Mouse (Mus musculus) intestine, embryonic 16.5 days (tissue): ENCODE results near the gene Nckap5. TPM values are rescaled to one million over a fixed set of nuclear protein-coding genes. Genes with fewer than 3 reads are reported as not detected.

Source experiments
- ATAC-seq: fragments of 200-750 bp; cut with Nextera tagmentation; 2 replicates; pipeline ENCODE4 v1.8.0; 2017; ENCODE audit warnings: moderate TSS enrichment, moderate library complexity
- H3K27ac ChIP-seq: fragments of 300-500 bp; sonication (generic); 2 replicates; pipeline ENCODE4 v1.5.1; 2014; ENCODE audit warnings: mild to moderate bottlenecking, low read length
- H3K27me3 ChIP-seq: fragments of 300-500 bp; sonication (generic); replicated peaks from 2 replicates; pipeline ENCODE4 v1.6.1; 2014; ENCODE audit warnings: low read length, control low read depth, mixed read lengths; ENCODE audit not compliant: control insufficient read depth, insufficient read depth
- H3K36me3 ChIP-seq: fragments of 300-500 bp; sonication (generic); 2 replicates; pipeline ENCODE4 v1.6.1; 2014; ENCODE audit warnings: low read length, control low read depth; ENCODE audit not compliant: control insufficient read depth, insufficient read depth
- H3K4me1 ChIP-seq: fragments of 300-500 bp; sonication (generic); 2 replicates; pipeline ENCODE4 v1.6.1; 2014; ENCODE audit warnings: low read length, control low read depth, mixed read lengths; ENCODE audit not compliant: control insufficient read depth, insufficient read depth
- H3K4me2 ChIP-seq: fragments of 300-500 bp; sonication (generic); 2 replicates; pipeline ENCODE4 v1.6.1; 2014; ENCODE audit warnings: low read depth, low read length, control low read depth
- H3K4me3 ChIP-seq: fragments of 300-500 bp; sonication (generic); 2 replicates; pipeline ENCODE4 v1.5.1; 2014; ENCODE audit warnings: mild to moderate bottlenecking, low read length
- H3K9ac ChIP-seq: fragments of 300-500 bp; sonication (generic); 2 replicates; pipeline ENCODE4 v1.6.1; 2014; ENCODE audit warnings: low read depth, low read length
- H3K9me3 ChIP-seq: fragments of 300-500 bp; sonication (generic); 2 replicates; pipeline ENCODE4 v1.6.1; 2016; ENCODE audit warnings: low read length, control low read depth; ENCODE audit not compliant: control insufficient read depth
- WGBS: fragments of 180-500 bp; shearing (Covaris S2); extraction: QIAGEN DNeasy Blood & Tissue Kit; methylation state at CpG from one replicate; pipeline ENCODE4 v1.1.7; 2014; 5-methylcytosine and 5-hydroxymethylcytosine counted together
- polyA plus RNA-seq: library from polyadenylated mRNA; unstranded; fragments of >200 nt; fragmentation: Nextera tagmentation; extraction: Ambion mirVana; gene quantifications from 2 replicates; pipeline ENCODE4 v1.2.1, GENCODE M21; 2015

Gene Nckap5
- polyA plus RNA-seq, 1 experiment from 2014 or later, result 11.5 TPM

- H3K27ac ChIP-seq, result no peak overlapping the region
- H3K9ac ChIP-seq, result no peak overlapping the region
- no peaks in the 10 kb centered on the region for H3K9me3 ChIP-seq
- whole genome bisulfite sequencing, result 63% methylated on average over 2 of the region's 2 CpGs
- no peak for ATAC-seq
- no peak overlapping the region for H3K4me3 ChIP-seq
- no peaks in the 10 kb centered on the region for H3K27me3 ChIP-seq
- no peak overlapping the region for H3K4me2 ChIP-seq
- no peaks in the 10 kb centered on the region for H3K4me1 ChIP-seq
- H3K36me3 ChIP-seq, result no peaks in the 10 kb centered on the region
Measured at GRCm38 (mm10) chr1:126316866-126317265, 513.7 kb downstream of the Nckap5 start.

GRCm38 (mm10) chr1:126301129-126301528 lies 529.5 kb downstream of the Nckap5 start:
- Histone ChIP-seq H3K27me3 (no peaks in the 10 kb centered on the region), H3K4me3 (no peak overlapping the region), H3K36me3 (no peaks in the 10 kb centered on the region), H3K9ac (no peak overlapping the region), H3K4me2 (no peak overlapping the region), H3K27ac (no peak overlapping the region), H3K9me3 (no peaks in the 10 kb centered on the region), H3K4me1 (no peaks in the 10 kb centered on the region)
- ATAC-seq, result no peak
- WGBS, result 86% methylated on average over 2 of the region's 2 CpGs

GRCm38 (mm10) chr1:126264931-126265330 lies 565.7 kb downstream of the Nckap5 start:
- Histone ChIP-seq H3K9me3 (no peaks in the 10 kb centered on the region), H3K27me3 (no peaks in the 10 kb centered on the region), H3K27ac (no peak overlapping the region), H3K4me3 (no peak overlapping the region), H3K9ac (no peak overlapping the region), H3K4me2 (no peak overlapping the region), H3K36me3 (no peaks in the 10 kb centered on the region), H3K4me1 (no peaks in the 10 kb centered on the region)
- no peak for ATAC-seq
- 55% methylated on average over 5 of the region's 5 CpGs for WGBS

GRCm38 (mm10) chr1:126254364-126254763 lies 576.2 kb downstream of the Nckap5 start:
- H3K9me3 ChIP-seq, result no peaks in the 10 kb centered on the region
- H3K9ac ChIP-seq, result no peak overlapping the region
- H3K27ac ChIP-seq, result no peak overlapping the region
- H3K4me1 ChIP-seq, result no peaks in the 10 kb centered on the region
- H3K4me2 ChIP-seq, result no peak overlapping the region
- ATAC-seq, result no peak
- H3K36me3 ChIP-seq, result no peaks in the 10 kb centered on the region
- H3K4me3 ChIP-seq, result no peak overlapping the region
- H3K27me3 ChIP-seq, result no peaks in the 10 kb centered on the region
- 61% methylated on average over 5 of the region's 5 CpGs for WGBS

GRCm38 (mm10) chr1:126253934-126254333 lies 576.7 kb downstream of the Nckap5 start:
- no peak overlapping the region for H3K4me2 ChIP-seq
- no peak overlapping the region for H3K4me3 ChIP-seq
- no peaks in the 10 kb centered on the region for H3K4me1 ChIP-seq
- H3K9me3 ChIP-seq, result no peaks in the 10 kb centered on the region
- H3K36me3 ChIP-seq, result no peaks in the 10 kb centered on the region
- H3K9ac ChIP-seq, result no peak overlapping the region
- no peak overlapping the region for H3K27ac ChIP-seq
- H3K27me3 ChIP-seq, result no peaks in the 10 kb centered on the region
- no peak for ATAC-seq
- WGBS, result 76% methylated on average over 7 of the region's 7 CpGs

GRCm38 (mm10) chr1:126233196-126233595 lies 597.4 kb downstream of the Nckap5 start:
- no peak for ATAC-seq
- no peaks in the 10 kb centered on the region for H3K27me3 ChIP-seq
- no peaks in the 10 kb centered on the region for H3K4me1 ChIP-seq
- no peak overlapping the region for H3K27ac ChIP-seq
- no peak overlapping the region for H3K9ac ChIP-seq
- H3K4me2 ChIP-seq, result no peak overlapping the region
- H3K36me3 ChIP-seq, result no peaks in the 10 kb centered on the region
- H3K9me3 ChIP-seq, result no peaks in the 10 kb centered on the region
- 71% methylated on average over 4 of the region's 4 CpGs for WGBS
- no peak overlapping the region for H3K4me3 ChIP-seq

- no peaks in the 10 kb centered on the region for H3K9me3 ChIP-seq
- WGBS, result 67% methylated on average over 9 of the region's 9 CpGs
- H3K4me3 ChIP-seq, result no peak overlapping the region
- no peak overlapping the region for H3K4me2 ChIP-seq
- H3K4me1 ChIP-seq, result no peaks in the 10 kb centered on the region
- no peak for ATAC-seq
- H3K36me3 ChIP-seq, result no peaks in the 10 kb centered on the region
- H3K27ac ChIP-seq, result no peak overlapping the region
- no peak overlapping the region for H3K9ac ChIP-seq
- H3K27me3 ChIP-seq, result no peaks in the 10 kb centered on the region
Measured at GRCm38 (mm10) chr1:126231199-126231598, 599.4 kb downstream of the Nckap5 start.

- Histone ChIP-seq H3K9ac (no peak overlapping the region), H3K27me3 (no peaks in the 10 kb centered on the region), H3K9me3 (no peaks in the 10 kb centered on the region), H3K4me1 (no peaks in the 10 kb centered on the region), H3K4me2 (no peak overlapping the region), H3K36me3 (no peaks in the 10 kb centered on the region), H3K27ac (no peak overlapping the region), H3K4me3 (no peak overlapping the region)
- 66% methylated on average over 6 of the region's 6 CpGs for WGBS
- ATAC-seq, result no peak
Measured at GRCm38 (mm10) chr1:126210212-126210611, 620.4 kb downstream of the Nckap5 start.

- no peak for ATAC-seq
- Histone ChIP-seq H3K4me1 (no peaks in the 10 kb centered on the region), H3K27me3 (no peaks in the 10 kb centered on the region), H3K9ac (no peak overlapping the region), H3K9me3 (no peaks in the 10 kb centered on the region), H3K4me3 (no peak overlapping the region), H3K36me3 (no peaks in the 10 kb centered on the region), H3K27ac (no peak overlapping the region), H3K4me2 (no peak overlapping the region)
- WGBS, result 83% methylated on average over 5 of the region's 5 CpGs
Measured at GRCm38 (mm10) chr1:126209743-126210142, 620.9 kb downstream of the Nckap5 start.

- Histone ChIP-seq H3K4me2 (no peak overlapping the region), H3K36me3 (no peaks in the 10 kb centered on the region), H3K4me3 (no peak overlapping the region), H3K27ac (no peak overlapping the region), H3K27me3 (no peaks in the 10 kb centered on the region), H3K4me1 (no peaks in the 10 kb centered on the region), H3K9ac (no peak overlapping the region), H3K9me3 (no peaks in the 10 kb centered on the region)
- no peak for ATAC-seq
- 92% methylated on average over 7 of the region's 7 CpGs for whole genome bisulfite sequencing
Measured at GRCm38 (mm10) chr1:126209131-126209530, 621.5 kb downstream of the Nckap5 start.
